Mouse (Mus musculus) kidney, adult 2 months (tissue): ENCODE measurements around the gene Gm11437. TPM values are rescaled to one million over a fixed set of nuclear protein-coding genes. Genes with fewer than 3 reads are reported as not detected.

ENCODE experiments used
- DNase-seq: peaks from one replicate; pipeline ENCODE4 v3.0.0; 2021
- H3K27ac ChIP-seq: fragments of 200-500 bp; 2 replicates; pipeline ENCODE4 v1.5.1; 2012; ENCODE audit warnings: low read depth, low read length, control low read depth, inconsistent platforms; ENCODE audit not compliant: insufficient read depth
- H3K27me3 ChIP-seq: fragments of 200-500 bp; replicated peaks from 2 replicates; pipeline ENCODE4 v1.6.1; 2012; ENCODE audit warnings: mild to moderate bottlenecking, moderate library complexity, low read length, inconsistent platforms; ENCODE audit not compliant: control insufficient read depth, insufficient read depth
- H3K36me3 ChIP-seq: fragments of 200-500 bp; 2 replicates; pipeline ENCODE4 v1.6.1; 2012; ENCODE audit warnings: mild to moderate bottlenecking, moderate library complexity, low read length, inconsistent platforms; ENCODE audit not compliant: control insufficient read depth, insufficient read depth
- H3K4me1 ChIP-seq: fragments of 200-500 bp; 2 replicates; pipeline ENCODE4 v1.6.1; 2011; ENCODE audit warnings: low read length; ENCODE audit not compliant: control insufficient read depth, insufficient read depth
- H3K4me3 ChIP-seq: fragments of 200-500 bp; 2 replicates; pipeline ENCODE4 v1.5.1; 2011; ENCODE audit warnings: mild to moderate bottlenecking, low read depth, low read length, control low read depth; ENCODE audit not compliant: insufficient read depth
- CTCF ChIP-seq: fragments of 200-500 bp; conservative IDR thresholded peaks from 2 replicates; pipeline ENCODE4 v1.5.1; 2011; ENCODE audit warnings: low read depth, mild to moderate bottlenecking, control low read depth, low read length, moderate library complexity, mixed read lengths; ENCODE audit not compliant: insufficient read depth, insufficient read length
- POLR2A ChIP-seq: fragments of 200-500 bp; IDR thresholded peaks from one replicate; pipeline ENCODE4 v1.6.1; 2011; ENCODE audit warnings: low read depth, low read length, control low read depth
- WGBS: fragments of 180-500 bp; shearing (Covaris S2); methylation state at CpG from one replicate; pipeline ENCODE4 v1.1.7; 2018; 5-methylcytosine and 5-hydroxymethylcytosine counted together
- polyA plus RNA-seq: library from polyadenylated mRNA; depleted of rRNA; stranded (reverse); fragments of >200 nt; gene quantifications from 2 replicates; pipeline ENCODE4 v1.2.3, GENCODE M21; 2012

The Gm11437 gene
- polyA plus RNA-seq, 1 experiment: not detected

DNA sequence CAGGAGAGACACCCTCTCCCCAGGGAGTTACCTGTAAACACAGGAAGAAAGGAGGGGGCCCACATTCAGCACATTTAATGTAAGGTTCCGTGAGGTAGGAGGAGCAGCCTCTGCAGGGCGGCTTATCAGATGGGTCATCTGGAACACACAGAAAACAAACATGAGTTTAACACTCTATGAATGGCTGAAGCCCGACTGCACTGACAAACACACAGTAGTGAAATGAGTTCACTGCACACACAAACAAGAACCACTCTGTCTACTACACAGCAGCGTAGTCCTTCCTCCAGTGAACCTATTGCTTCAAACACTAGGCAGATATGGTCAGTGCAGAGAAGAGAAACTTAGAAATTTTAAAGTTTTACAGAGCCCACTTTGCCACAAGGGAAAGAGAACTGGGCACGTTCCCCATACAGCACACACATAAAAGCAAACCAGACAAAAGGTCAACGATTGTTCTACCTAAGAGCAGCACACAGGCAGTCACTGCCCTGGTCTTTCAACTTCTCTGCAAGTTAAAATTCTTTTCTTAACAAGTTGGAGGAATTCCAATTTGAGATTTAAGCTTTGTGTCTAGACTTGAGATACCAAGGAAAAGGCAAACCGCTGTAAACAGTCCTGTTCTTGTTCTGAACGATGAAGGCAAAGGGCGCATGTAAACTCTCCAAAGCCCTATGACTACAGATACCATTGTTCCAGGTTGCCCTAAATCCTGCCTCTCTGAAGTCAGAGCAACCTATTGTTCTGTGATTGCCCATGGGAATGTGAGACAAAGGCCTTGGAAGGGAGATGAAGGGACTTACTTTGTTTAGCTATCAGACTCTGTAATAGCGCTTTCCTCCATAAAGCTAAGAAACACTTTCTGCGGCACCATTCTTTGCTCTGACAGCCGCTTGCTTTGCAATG, 46.0 kb downstream of the Gm11437 start:
- no peak for DNase-seq
- H3K4me1 ChIP-seq: peaks cover 5% of the 10 kb centered on the region; the same call in 1 of the 2 replicates
- H3K27me3 ChIP-seq: no peaks in the 10 kb centered on the region
- no peak for TF ChIP-seq POLR2A
- no peak for TF ChIP-seq CTCF
- no peak overlapping the region for H3K27ac ChIP-seq
- H3K4me3 ChIP-seq: no peak overlapping the region
- WGBS: 64% methylated on average over 12 of the region's 12 CpGs
- H3K36me3 ChIP-seq: no peaks in the 10 kb centered on the region; the same call in 1 of the 2 replicates

DNA sequence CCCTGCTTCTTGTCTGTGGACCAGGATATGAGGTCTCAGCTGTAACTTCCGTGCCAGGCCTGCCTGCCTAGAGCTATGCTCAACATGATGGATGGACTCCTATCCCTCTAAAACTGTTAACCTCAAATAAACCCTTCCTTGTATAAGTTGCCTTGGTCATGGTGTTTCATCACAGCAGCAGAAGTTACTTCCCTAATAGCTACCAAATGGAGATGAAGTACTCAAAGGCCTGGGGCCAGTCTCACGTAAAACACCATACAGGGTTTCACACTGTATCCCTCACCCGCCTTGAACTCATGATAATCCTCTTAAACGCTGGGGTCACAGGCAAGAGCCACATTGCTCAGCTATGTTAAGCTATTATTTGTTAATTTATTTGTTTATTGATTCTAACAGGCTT, 49.8 kb downstream of the Gm11437 start:
- H3K4me3 ChIP-seq: no peak overlapping the region
- TF ChIP-seq POLR2A: no peak
- no peak for TF ChIP-seq CTCF
- H3K27ac ChIP-seq: no peak overlapping the region
- DNase-seq: no peak
- no peaks in the 10 kb centered on the region; the same call in 1 of the 2 replicates for H3K36me3 ChIP-seq
- WGBS: 90% methylated on average over 4 of the region's 4 CpGs
- peaks cover 5% of the 10 kb centered on the region; the same call in 1 of the 2 replicates for H3K4me1 ChIP-seq
- H3K27me3 ChIP-seq: no peaks in the 10 kb centered on the region

DNA sequence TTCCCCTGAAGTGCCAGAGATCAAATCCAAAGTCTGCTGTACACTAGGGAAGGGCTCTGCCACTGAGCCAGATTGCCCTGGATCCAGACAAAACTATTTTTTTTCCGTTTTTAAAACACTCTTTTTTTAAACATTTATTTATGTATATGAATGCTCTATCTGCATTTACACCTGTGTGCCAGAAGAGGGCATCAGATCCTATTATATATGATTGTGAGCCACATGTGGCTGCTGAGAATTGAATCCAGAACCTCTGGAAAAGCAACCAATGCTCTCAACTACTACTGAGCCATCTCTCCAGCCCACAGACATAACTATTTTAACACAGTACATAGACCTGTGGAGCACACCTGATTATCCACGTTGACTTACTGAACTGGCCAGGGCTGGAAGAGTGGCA, 51.1 kb downstream of the Gm11437 start:
- no peak for DNase-seq
- no peak overlapping the region for H3K27ac ChIP-seq
- H3K4me3 ChIP-seq: no peak overlapping the region
- TF ChIP-seq POLR2A: no peak
- no peak for TF ChIP-seq CTCF
- H3K36me3 ChIP-seq: no peaks in the 10 kb centered on the region; the same call in 1 of the 2 replicates
- WGBS: 59% methylated on average over 2 of the region's 2 CpGs
- H3K4me1 ChIP-seq: no peaks in the 10 kb centered on the region; the same call in 1 of the 2 replicates
- no peaks in the 10 kb centered on the region for H3K27me3 ChIP-seq

DNA sequence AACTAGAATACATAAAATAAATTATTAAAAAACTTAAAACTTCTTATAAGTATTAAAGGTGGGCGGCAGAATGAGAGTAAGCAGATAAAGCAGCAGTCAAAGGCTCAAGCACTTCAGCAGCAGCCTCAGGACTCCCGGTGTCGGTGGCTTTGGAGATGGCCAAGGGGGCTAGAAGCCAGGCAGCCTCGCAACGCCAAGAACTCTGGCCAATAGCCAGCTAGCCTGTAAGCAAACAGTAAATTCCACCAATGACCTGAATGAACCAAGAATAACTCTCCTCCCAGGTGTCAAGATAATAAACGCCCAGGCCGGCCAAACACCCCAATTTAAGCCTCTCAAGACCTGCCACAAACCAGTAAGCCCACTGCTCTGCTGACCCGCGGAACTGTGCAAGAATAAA, 51.6 kb downstream of the Gm11437 start:
- 73% methylated on average over 9 of the region's 9 CpGs for WGBS
- no peak overlapping the region for H3K4me3 ChIP-seq
- no peaks in the 10 kb centered on the region for H3K27me3 ChIP-seq
- no peak for TF ChIP-seq POLR2A
- TF ChIP-seq CTCF: no peak
- no peaks in the 10 kb centered on the region; the same call in 1 of the 2 replicates for H3K36me3 ChIP-seq
- H3K27ac ChIP-seq: no peak overlapping the region
- no peaks in the 10 kb centered on the region for H3K4me1 ChIP-seq
- DNase-seq: no peak

DNA sequence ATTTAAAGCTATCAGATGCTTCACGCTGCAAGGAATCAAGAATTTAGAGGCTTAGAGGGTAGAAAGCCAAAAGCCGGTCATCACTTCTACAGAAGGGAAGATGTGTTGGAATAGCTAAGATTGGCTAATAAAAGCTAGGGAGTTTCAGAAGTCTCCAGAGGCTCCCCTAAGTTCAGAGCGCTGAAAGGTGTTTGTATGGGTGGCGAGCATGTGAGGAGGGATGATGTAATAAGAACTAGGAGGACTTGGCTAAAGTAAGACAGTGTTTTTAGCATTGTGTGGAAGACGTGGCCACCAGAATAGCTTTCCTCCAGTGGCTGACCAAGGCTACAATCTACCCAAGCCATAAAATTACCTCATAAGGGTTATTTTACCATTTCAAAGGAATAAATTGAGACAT, 53.7 kb downstream of the Gm11437 start:
- H3K27ac ChIP-seq: no peak overlapping the region
- TF ChIP-seq POLR2A (no peak), CTCF (no peak)
- H3K27me3 ChIP-seq: no peaks in the 10 kb centered on the region
- H3K4me1 ChIP-seq: peaks cover 3% of the 10 kb centered on the region; the same call in 1 of the 2 replicates
- H3K4me3 ChIP-seq: no peak overlapping the region
- 91% methylated on average over 5 of the region's 5 CpGs for WGBS
- no peak for DNase-seq
- H3K36me3 ChIP-seq: no peaks in the 10 kb centered on the region; the same call in 1 of the 2 replicates

DNA sequence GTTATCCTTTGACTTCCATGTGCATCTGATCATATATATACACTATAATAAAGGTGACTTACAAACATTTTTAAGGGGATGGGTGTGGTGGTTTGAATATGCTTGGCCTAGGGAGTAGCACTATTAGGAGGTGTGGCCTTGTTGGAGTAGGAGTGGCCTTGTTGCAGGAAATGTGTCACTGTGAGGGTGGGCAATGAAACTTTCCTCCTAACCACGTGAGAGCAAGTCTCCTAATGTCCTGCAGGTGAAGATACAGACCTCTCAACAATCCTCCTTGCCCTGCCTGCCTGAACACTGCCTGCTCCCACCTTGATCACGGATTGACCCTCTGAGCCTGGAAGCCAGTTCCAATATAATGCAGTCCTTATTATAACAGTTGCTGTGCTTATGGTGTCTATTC, 60.1 kb downstream of the Gm11437 start:
- H3K36me3 ChIP-seq: peaks cover 1% of the 10 kb centered on the region; the same call in 1 of the 2 replicates
- no peak overlapping the region for H3K4me3 ChIP-seq
- no peak overlapping the region for H3K27ac ChIP-seq
- peaks cover 3% of the 10 kb centered on the region; the same call in 1 of the 2 replicates for H3K4me1 ChIP-seq
- no peak for TF ChIP-seq CTCF
- TF ChIP-seq POLR2A: no peak
- WGBS: 63% methylated on average over 2 of the region's 2 CpGs
- H3K27me3 ChIP-seq: no peaks in the 10 kb centered on the region
- DNase-seq: no peak

DNA sequence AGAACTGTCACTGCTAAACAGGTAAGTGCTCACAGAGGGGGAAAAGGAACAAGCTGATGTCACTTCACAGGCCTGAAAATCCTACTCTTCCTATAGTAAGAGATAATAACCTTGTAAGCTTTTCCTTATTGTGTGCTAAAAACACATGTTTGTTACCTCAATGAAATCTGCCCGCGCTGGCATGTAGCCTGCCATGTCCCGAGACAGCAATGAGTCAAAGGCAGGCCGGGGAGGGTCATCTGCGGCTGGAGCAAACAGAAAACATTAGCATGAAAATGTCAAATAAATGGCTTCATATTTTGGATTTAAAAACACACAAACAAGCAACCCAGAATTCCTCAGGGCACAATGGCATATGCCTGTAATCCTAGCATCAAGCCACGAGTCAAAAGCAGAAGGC, 63.2 kb downstream of the Gm11437 start:
- peaks cover 1% of the 10 kb centered on the region; the same call in 1 of the 2 replicates for H3K36me3 ChIP-seq
- no peak overlapping the region for H3K4me3 ChIP-seq
- no peaks in the 10 kb centered on the region for H3K4me1 ChIP-seq
- DNase-seq: no peak
- 91% methylated on average over 6 of the region's 6 CpGs for WGBS
- no peaks in the 10 kb centered on the region for H3K27me3 ChIP-seq
- TF ChIP-seq POLR2A (no peak), CTCF (no peak)
- H3K27ac ChIP-seq: no peak overlapping the region
